ENCODE assay signal across 16 mouse cellular contexts in the genomic region with DNA sequence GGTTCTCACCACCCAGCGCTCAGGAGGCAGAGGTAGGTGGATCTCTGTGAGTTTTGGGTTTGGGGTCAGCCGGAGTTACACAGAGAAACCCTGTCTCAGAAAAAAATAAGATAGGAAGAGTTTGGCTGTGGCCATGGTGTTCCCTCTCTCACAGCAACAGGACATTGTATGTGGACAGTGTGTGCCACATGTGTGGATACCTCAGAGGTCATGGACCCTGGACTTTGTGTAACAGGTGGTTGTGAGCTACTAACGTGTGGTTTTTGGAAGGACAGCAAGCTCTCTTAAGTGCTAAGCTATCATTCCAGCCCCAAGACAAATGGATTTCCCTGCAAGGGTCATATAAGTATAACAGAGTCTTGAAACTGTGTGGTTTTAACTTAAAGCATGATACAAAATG.
"Had no signal": no experiment of that assay in that cellular context is flagged by ENCODE, and none has a peak within 500 bp of the region (broad histone marks: within the 10 kb centered on the region; RNA-seq: fewer than 3 reads in every experiment).

No protein-coding gene starts in this region.

- H3K27ac ChIP-seq: neural tube, embryonic 13.5 days; neural tube, embryonic 15.5 days; stomach, embryonic 15.5 days; stomach, postnatal 0 days had no signal

- DNase-seq: retina, postnatal 1 day; right cerebral cortex, adult 18-20 months; right cerebral cortex, postnatal 14 days; right cerebral cortex, postnatal 25 days; right cerebral cortex, postnatal 4 days; spleen, adult 18-20 months; thymus, adult 18-20 months; thymus, adult 2 months; thymus, postnatal 14 days; thymus, postnatal 25 days; thymus, postnatal 36 days; thymus, postnatal 4 days had no signal

- H3K27me3 ChIP-seq: neural tube, embryonic 13.5 days; neural tube, embryonic 15.5 days; stomach, embryonic 15.5 days had no signal

- H3K4me2 ChIP-seq: neural tube, embryonic 13.5 days; neural tube, embryonic 15.5 days; stomach, embryonic 15.5 days had no signal

- H3K4me1 ChIP-seq: neural tube, embryonic 15.5 days; stomach, embryonic 15.5 days had no signal

- H3K9me3 ChIP-seq: neural tube, embryonic 13.5 days; neural tube, embryonic 15.5 days; stomach, embryonic 15.5 days had no signal

- H3K4me3 ChIP-seq: neural tube, embryonic 13.5 days; neural tube, embryonic 15.5 days; stomach, embryonic 15.5 days had no signal

- H3K9ac ChIP-seq: neural tube, embryonic 13.5 days; neural tube, embryonic 15.5 days; stomach, embryonic 15.5 days had no signal
